Mouse (Mus musculus) testis, postnatal 10 days (tissue): ENCODE measurements at regions not wholly inside any gene's neighbourhood (a gene's known extent, or its start where the extent isn't known, plus 50 kb on each side); places are given as distances from the start of the nearest gene placed in this dataset.

Source experiments
- DNase-seq: peaks from one replicate; pipeline ENCODE4 v3.0.0; 2021; ENCODE audit warnings: low spot score

GRCm38 (mm10) chr1:185842481-185842880 lies 274.6 kb downstream of the Lyplal1 start:
- no peak for DNase-seq

DNA sequence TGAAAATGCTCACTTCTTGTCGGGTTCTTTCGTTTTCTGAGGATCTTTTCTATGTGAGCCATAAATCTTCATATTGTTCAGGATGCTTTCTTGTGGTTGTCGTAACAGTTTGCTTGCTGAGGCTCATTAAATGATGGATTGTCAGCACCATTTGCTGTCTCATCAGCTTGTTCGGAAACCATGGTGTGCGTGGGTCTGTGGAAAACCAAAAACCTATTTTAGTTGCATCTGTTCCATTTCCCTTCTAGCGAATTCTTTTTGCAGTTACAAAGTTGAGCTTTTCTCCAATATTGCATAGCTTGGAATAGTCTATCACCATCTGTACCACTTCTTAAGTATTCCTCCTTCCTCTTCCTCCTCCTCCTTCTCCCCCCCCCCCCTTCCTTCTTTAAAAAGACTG lies 269.9 kb downstream of the Lyplal1 start:
- DNase-seq: no peak

DNA sequence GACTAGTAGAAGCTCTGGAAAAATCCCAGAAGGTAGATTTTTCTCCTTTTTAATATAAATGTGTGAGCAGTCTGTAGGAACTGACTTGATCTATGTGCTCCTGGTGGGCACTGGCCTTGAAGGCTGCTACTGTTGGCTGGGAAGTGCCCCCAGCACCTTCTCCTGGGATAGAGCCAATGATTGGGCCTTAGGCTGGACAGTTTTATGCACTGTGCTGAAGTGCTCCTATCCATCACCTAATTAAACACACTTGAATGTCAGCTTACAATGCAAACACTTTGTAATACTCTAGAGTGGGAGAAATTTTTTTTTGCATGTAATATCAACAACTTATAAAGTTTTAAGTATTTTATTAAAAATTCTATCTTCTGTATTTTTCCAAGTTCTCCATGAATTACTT lies 266.5 kb downstream of the Lyplal1 start:
- no peak for DNase-seq

- no peak for DNase-seq
Measured at GRCm38 (mm10) chr1:185851262-185851893, 265.7 kb downstream of the Lyplal1 start.

- no peak for DNase-seq
Measured at GRCm38 (mm10) chr1:185861692-185862091, 255.4 kb downstream of the Lyplal1 start.

DNA sequence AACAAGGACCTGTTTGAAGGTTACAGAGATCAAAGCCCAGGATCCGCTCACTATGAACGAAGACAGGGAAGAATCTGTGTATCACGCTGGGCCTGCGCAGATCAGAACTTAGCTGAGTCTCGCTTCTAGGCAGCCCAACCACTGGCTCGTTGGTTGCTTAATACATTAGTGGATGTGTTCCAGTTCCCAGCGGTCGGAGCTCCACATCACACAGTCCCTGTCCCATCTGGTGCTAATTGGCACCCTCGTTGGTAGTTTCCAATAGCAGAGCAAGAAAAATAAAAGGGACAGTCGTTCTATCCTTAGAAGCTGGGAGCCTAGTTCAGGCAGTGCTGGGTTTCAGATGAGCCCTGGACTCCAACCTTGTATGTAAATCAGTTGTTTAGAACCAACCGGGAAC lies 251.2 kb downstream of the Lyplal1 start:
- no peak for DNase-seq

DNA sequence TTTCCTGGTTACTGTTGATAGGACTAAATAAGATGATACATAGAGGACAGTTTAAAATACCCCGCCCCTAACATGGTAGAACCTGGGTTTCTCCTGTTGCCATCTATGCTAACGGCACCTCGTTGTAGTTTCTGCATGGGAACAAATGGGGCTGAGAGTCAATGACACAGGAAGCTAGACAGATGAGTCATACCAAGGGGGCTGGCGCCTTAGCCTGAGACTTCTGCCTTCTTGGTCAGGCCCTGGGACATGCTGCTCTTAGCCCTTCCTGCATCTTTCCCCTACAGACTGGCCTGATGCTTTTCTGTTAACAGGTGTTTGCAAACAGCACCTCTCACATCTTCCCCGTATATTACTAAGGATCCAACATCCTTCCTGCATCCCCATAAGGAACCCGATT lies 250.5 kb downstream of the Lyplal1 start:
- no peak for DNase-seq

- no peak for DNase-seq
Measured at GRCm38 (mm10) chr1:185867018-185867417, 250.1 kb downstream of the Lyplal1 start.

DNA sequence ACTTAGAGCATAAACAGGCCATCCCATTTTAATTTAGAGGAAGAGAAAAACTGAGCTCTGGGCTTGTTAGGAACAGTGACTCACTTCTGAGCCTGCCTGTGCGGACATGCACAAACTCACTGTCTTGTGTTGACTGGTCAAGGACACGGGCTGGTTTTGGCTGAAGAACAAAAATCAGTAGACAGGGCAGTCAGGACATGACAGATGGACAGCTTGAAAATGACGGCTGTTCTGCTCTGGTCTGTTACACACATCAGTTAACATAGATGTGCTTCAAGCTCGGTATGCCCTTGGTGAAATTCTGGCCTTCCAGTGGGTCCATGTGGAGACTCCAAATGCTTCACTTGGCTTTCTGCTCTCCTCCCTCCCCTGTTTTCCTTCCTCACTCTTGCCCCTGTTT lies 248.4 kb downstream of the Lyplal1 start:
- no peak for DNase-seq

DNA sequence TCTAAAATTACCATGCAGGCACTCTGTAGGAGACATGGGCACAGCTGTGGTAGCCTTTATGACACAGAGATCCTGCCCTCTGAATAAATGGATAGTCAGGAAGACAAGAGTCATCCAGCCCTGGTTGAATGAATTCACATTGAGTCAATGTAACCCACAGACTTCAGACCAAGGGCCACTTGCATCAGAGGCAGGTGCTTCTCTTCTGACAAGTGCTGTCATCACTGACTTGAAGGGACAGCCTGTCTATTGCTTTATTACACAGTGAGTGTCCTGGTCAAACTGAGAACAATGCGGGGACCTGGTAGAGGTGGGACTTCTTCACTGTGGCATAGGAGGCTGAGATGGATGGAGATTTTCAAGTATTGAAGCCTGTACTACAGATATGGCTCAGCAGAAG lies 230.1 kb downstream of the Lyplal1 start:
- DNase-seq: no peak

GRCm38 (mm10) chr1:185891814-185892213 lies 225.3 kb downstream of the Lyplal1 start:
- DNase-seq: no peak

- no peak for DNase-seq
Measured at GRCm38 (mm10) chr1:185893421-185893820, 223.7 kb downstream of the Lyplal1 start.

DNA sequence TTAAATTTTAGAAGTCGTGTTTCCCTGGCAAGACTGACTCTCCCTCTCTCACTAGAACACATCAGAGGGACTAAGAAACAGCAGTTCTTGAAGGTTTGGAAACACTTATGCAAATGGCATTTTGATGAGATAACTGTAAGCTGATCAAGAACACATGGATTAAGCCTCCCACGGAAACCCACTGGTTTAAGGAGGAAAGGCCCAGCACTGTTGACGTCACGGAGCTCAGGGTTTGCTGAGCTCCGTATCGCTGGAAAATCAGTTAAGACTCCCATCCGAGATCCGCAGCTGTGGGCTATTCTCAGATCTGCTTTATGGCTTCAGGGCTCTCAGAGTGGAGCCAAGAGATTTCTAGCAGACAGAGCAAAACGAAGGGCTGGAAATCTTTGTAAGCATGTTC lies 218.6 kb downstream of the Lyplal1 start:
- no peak for DNase-seq

GRCm38 (mm10) chr1:185900316-185900715 lies 216.8 kb downstream of the Lyplal1 start:
- DNase-seq: no peak

DNA sequence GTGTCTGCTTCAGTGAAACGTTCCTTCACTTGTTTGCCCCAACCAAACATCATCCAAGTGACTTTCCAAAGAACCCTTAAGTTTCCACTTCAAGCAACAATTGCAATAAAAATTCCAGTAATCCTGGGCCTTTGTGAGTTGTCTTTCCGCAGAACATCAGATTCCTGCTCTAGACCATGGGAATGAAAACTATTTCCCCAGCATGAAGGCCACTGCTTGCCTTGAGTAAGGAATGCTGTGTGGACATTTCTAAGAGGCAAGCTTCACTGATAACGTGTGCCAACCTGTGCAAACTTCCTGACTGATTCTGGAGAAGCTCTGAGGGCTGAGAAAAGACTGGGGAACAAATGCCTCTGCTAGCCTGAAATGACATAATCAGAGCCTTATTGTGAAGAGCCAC lies 214.7 kb downstream of the Lyplal1 start:
- no peak for DNase-seq

GRCm38 (mm10) chr1:185905666-185906065 lies 211.4 kb downstream of the Lyplal1 start:
- no peak for DNase-seq

DNA sequence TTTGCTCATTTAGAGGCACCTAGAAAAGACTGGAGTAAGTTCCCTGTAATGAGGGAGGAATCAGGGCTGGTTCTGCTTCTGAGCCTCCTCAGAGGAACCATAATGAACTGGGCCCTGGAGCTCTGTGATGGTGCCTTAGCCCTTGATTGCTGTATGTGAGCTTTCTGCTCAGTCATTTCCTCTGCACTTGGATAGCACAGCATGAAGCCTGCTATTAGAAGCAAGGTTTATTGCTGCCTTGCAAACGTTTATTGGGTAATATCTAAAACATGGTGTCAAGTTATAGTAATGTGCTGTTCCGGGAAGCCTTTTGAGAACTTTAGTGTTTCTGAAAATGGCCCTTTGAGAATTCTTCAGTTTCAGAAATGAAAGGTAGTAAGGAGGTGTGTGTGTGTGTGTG lies 201.5 kb downstream of the Lyplal1 start:
- no peak for DNase-seq

- no peak for DNase-seq
Measured at GRCm38 (mm10) chr1:185918663-185919062, 198.4 kb downstream of the Lyplal1 start.

DNA sequence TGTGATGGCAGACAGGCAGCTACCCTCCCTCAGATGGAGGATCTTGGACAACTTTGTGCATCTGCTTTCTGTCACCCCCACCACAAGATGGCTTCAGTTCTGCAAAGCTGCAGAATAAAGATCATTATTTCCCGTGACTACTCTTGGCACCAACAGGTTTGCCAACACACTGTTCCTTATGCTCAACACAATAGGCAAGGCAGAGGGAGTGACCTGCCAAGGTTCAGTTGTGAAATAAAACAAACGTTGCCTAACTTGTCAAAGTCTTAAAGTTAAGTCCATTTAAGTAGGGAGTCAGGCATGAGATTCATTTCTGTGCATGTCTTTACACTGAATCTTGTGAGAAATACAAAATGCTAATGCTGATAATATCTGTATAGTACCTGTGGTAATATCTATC lies 193.4 kb downstream of the Lyplal1 start:
- DNase-seq: no peak

- DNase-seq: no peak
Measured at GRCm38 (mm10) chr1:185929000-185929399, 188.1 kb downstream of the Lyplal1 start.

GRCm38 (mm10) chr1:185929761-185930160 lies 187.3 kb downstream of the Lyplal1 start:
- DNase-seq: no peak

GRCm38 (mm10) chr1:185933623-185934022 lies 183.5 kb downstream of the Lyplal1 start:
- DNase-seq: no peak

GRCm38 (mm10) chr1:185937026-185937425 lies 180.1 kb downstream of the Lyplal1 start:
- DNase-seq: no peak

- DNase-seq: no peak
Measured at GRCm38 (mm10) chr1:185939914-185940313, 177.2 kb downstream of the Lyplal1 start.

- no peak for DNase-seq
Measured at GRCm38 (mm10) chr1:185940511-185940910, 176.6 kb downstream of the Lyplal1 start.
